Mouse (Mus musculus): ENCODE results near the gene Sp2. TPM values are rescaled to one million over a fixed set of nuclear protein-coding genes. Genes with fewer than 3 reads are reported as not detected.

The Sp2 gene
- 26.9 and 29.4 TPM in 2 replicates for polyA plus RNA-seq (2014; fragmentation: Nextera tagmentation; extraction: Ambion mirVana)

DNA sequence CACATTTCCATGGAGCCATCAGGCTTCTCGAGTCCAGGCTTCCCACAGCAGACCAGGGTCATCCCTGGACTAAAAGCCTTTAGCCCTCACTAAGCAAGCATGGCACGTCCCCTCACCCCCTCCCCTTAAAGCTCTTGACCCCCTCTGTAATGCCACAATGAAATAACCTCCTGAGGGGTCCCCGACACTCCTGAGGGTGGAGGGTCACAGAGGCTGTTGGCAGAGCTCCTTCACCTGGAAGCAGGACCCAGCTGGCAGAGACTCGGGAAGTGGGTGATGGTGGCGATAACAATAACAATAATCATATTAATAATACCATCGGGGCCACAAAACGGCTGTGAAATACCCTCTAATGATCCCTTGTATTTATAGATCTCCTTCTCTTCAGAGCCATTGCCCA is at the start of gene Sp2:
Gene Sp2, minus strand, starts transcription at position 101 of the 400 bp plus-strand sequence.
- Histone ChIP-seq H3K4me1 (ENCODE audit: control insufficient read depth, insufficient read depth, low read length) (peaks cover 7% of the 10 kb centered on the region; the same call in 1 of the 2 replicates), H3K27me3 (ENCODE audit: control insufficient read depth, insufficient read depth, low read length) (0 out of 2 replicates have a peak, but pooled peaks cover 5% of the 10 kb centered on the region), H3K4me3 (ENCODE audit: low read depth, low read length) (no peak within 1 kb of the TSS), H3K9ac (ENCODE audit: low read length) (no peak within 1 kb of the TSS; the same call in 1 of the 2 replicates), H3K9me3 (ENCODE audit: control insufficient read depth, low read length) (no peaks in the 10 kb centered on the region), H3K36me3 (ENCODE audit: control insufficient read depth, insufficient read depth, low read length) (no peaks in the 10 kb centered on the region), H3K4me2 (ENCODE audit: low read depth) (no peak within 1 kb of the TSS), H3K27ac (ENCODE audit: low read depth, low read length) (no peak within 1 kb of the TSS)
- no peak for ATAC-seq (ENCODE audit: insufficient read depth, low FRiP score, low TSS enrichment)
- DNase-seq (ENCODE audit: low spot score) = no peak
- WGBS = 55% methylated on average over 7 of the region's 7 CpGs

DNA sequence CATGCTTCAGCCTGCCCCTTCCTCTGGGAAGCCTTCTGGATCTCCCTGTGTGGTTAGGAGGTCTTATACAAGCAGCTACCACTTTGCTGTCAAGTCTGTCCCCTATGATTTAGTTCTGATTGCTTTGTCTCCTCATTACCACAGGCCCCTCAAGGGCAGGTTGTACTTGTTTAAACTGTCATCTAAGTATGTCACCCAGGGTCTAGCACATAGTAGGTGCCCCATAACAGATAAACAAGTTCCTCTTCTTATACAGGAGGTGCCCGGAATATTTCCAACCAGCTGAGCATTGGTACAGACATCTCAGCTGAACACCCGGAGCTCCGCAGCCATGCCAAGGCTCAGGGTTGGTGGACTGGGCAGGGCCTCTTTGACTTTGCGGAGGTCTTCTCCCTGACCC is 49.7 kb upstream of the Sp2 start:
- no peak overlapping the region for H3K4me2 ChIP-seq (ENCODE audit: low read depth)
- DNase-seq (ENCODE audit: low spot score) = no peak
- H3K9ac ChIP-seq (ENCODE audit: low read length) = no peak overlapping the region
- peaks cover 2% of the 10 kb centered on the region; the same call in 1 of the 2 replicates for H3K36me3 ChIP-seq (ENCODE audit: control insufficient read depth, insufficient read depth, low read length)
- H3K27me3 ChIP-seq (ENCODE audit: control insufficient read depth, insufficient read depth, low read length) = no peaks in the 10 kb centered on the region
- no peak overlapping the region for H3K4me3 ChIP-seq (ENCODE audit: low read depth, low read length)
- no peaks in the 10 kb centered on the region for H3K9me3 ChIP-seq (ENCODE audit: control insufficient read depth, low read length)
- H3K4me1 ChIP-seq (ENCODE audit: control insufficient read depth, insufficient read depth, low read length) = peaks cover 5% of the 10 kb centered on the region; the same call in 1 of the 2 replicates
- 89% methylated on average over 4 of the region's 4 CpGs for WGBS
- no peak for ATAC-seq (ENCODE audit: insufficient read depth, low FRiP score, low TSS enrichment)
- H3K27ac ChIP-seq (ENCODE audit: low read depth, low read length) = no peak overlapping the region

DNA sequence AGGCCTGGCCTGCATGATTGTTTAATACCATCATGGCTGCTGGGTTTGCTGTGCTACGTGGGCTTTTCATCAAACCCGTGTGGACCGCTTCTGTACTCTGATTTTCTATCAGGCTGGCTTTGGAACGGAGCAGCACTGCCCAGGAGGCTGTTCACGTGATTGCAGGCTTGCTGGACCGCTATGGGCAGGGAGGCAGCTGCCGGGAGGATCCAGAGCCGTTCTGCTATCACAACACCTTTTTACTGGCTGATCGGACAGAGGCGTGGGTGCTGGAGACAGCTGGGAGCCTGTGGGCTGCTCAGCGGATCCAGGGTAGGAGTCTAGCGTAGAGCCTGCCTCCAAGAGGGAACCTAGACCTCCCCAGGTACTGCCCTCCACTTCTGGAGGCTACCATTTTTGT is 49.2 kb upstream of the Sp2 start:
- Histone ChIP-seq H3K4me1 (ENCODE audit: control insufficient read depth, insufficient read depth, low read length) (peaks cover 5% of the 10 kb centered on the region; the same call in 1 of the 2 replicates), H3K4me2 (ENCODE audit: low read depth) (no peak overlapping the region), H3K9me3 (ENCODE audit: control insufficient read depth, low read length) (no peaks in the 10 kb centered on the region), H3K27ac (ENCODE audit: low read depth, low read length) (no peak overlapping the region), H3K9ac (ENCODE audit: low read length) (no peak overlapping the region), H3K27me3 (ENCODE audit: control insufficient read depth, insufficient read depth, low read length) (no peaks in the 10 kb centered on the region), H3K36me3 (ENCODE audit: control insufficient read depth, insufficient read depth, low read length) (peaks cover 2% of the 10 kb centered on the region; the same call in 1 of the 2 replicates), H3K4me3 (ENCODE audit: low read depth, low read length) (no peak overlapping the region)
- DNase-seq (ENCODE audit: low spot score) (no peak), ATAC-seq (ENCODE audit: insufficient read depth, low FRiP score, low TSS enrichment) (no peak)
- 82% methylated on average over 12 of the region's 12 CpGs for WGBS

DNA sequence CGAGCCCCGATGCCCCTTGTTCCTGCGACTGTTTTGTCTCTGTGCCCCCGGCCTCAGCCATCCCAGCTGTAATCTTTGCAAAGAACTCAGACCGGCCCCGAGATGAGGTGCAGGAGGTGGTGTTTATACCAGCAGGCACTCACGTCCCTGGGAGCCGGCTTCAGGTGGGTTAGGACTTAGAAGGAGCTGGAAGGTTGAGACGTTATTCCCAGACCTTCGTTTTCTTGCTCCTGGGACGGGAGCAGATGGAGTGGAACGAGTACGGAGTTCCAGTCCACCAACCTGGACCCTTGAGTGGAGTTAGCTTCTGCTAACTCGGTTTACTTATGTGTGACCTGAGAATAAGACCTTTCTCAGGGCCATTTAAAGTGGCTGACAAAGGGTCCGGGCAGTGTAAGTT is 47.7 kb upstream of the Sp2 start:
- Histone ChIP-seq H3K4me2 (ENCODE audit: low read depth) (peak overlapping the region; percentile 52), H3K27me3 (ENCODE audit: control insufficient read depth, insufficient read depth, low read length) (no peaks in the 10 kb centered on the region), H3K9ac (ENCODE audit: low read length) (peak overlapping the region; percentile 67), H3K27ac (ENCODE audit: low read depth, low read length) (no peak overlapping the region), H3K4me3 (ENCODE audit: low read depth, low read length) (peak overlapping the region; percentile 52), H3K36me3 (ENCODE audit: control insufficient read depth, insufficient read depth, low read length) (peaks cover 2% of the 10 kb centered on the region; the same call in 1 of the 2 replicates), H3K4me1 (ENCODE audit: control insufficient read depth, insufficient read depth, low read length) (peaks cover 8% of the 10 kb centered on the region), H3K9me3 (ENCODE audit: control insufficient read depth, low read length) (no peaks in the 10 kb centered on the region)
- DNase-seq (ENCODE audit: low spot score) = no peak
- WGBS = 20% methylated on average over 15 of the region's 15 CpGs
- ATAC-seq (ENCODE audit: insufficient read depth, low FRiP score, low TSS enrichment) = no peak

- no peaks in the 10 kb centered on the region for H3K9me3 ChIP-seq (ENCODE audit: control insufficient read depth, low read length)
- peak; percentile 89 for DNase-seq (ENCODE audit: low spot score)
- H3K9ac ChIP-seq (ENCODE audit: low read length) = peak within 1 kb of the TSS; percentile 67
- peak within 1 kb of the TSS; percentile 52 for H3K4me3 ChIP-seq (ENCODE audit: low read depth, low read length)
- no peaks in the 10 kb centered on the region for H3K27me3 ChIP-seq (ENCODE audit: control insufficient read depth, insufficient read depth, low read length)
- no peak within 1 kb of the TSS for H3K27ac ChIP-seq (ENCODE audit: low read depth, low read length)
- H3K4me1 ChIP-seq (ENCODE audit: control insufficient read depth, insufficient read depth, low read length) = peaks cover 8% of the 10 kb centered on the region
- 3% methylated on average over 25 of the region's 25 CpGs for WGBS
- peaks cover 2% of the 10 kb centered on the region; the same call in 1 of the 2 replicates for H3K36me3 ChIP-seq (ENCODE audit: control insufficient read depth, insufficient read depth, low read length)
- peak; percentile 55 for ATAC-seq (ENCODE audit: insufficient read depth, low FRiP score, low TSS enrichment)
- H3K4me2 ChIP-seq (ENCODE audit: low read depth) = peak within 1 kb of the TSS; percentile 52
Measured at GRCm38 (mm10) chr11:97029686-97030417, 47.1 kb upstream of the Sp2 start, which contains the start of gene Scrn2. Scrn2 (plus strand) TSS chr11:97029938.

- H3K9me3 ChIP-seq (ENCODE audit: control insufficient read depth, low read length) = no peaks in the 10 kb centered on the region
- H3K9ac ChIP-seq (ENCODE audit: low read length) = peak overlapping the region; percentile 57; the same call in 1 of the 2 replicates
- under 1% methylated on average over 17 of the region's 17 CpGs for WGBS
- H3K27ac ChIP-seq (ENCODE audit: low read depth, low read length) = 0 out of 2 replicates have a peak overlapping the region, but pooled peaks have one; percentile 27
- no peaks in the 10 kb centered on the region for H3K36me3 ChIP-seq (ENCODE audit: control insufficient read depth, insufficient read depth, low read length)
- peaks cover 17% of the 10 kb centered on the region for H3K4me1 ChIP-seq (ENCODE audit: control insufficient read depth, insufficient read depth, low read length)
- peak overlapping the region; percentile 55 for H3K4me2 ChIP-seq (ENCODE audit: low read depth)
- peak; percentile 30; the same call in 1 of the 2 replicates for ATAC-seq (ENCODE audit: insufficient read depth, low FRiP score, low TSS enrichment)
- H3K27me3 ChIP-seq (ENCODE audit: control insufficient read depth, insufficient read depth, low read length) = peaks cover 30% of the 10 kb centered on the region
- peak; percentile 91 for DNase-seq (ENCODE audit: low spot score)
- peak overlapping the region; percentile 23 for H3K4me3 ChIP-seq (ENCODE audit: low read depth, low read length)
Measured at GRCm38 (mm10) chr11:97025721-97026344, 43.1 kb upstream of the Sp2 start.

DNA sequence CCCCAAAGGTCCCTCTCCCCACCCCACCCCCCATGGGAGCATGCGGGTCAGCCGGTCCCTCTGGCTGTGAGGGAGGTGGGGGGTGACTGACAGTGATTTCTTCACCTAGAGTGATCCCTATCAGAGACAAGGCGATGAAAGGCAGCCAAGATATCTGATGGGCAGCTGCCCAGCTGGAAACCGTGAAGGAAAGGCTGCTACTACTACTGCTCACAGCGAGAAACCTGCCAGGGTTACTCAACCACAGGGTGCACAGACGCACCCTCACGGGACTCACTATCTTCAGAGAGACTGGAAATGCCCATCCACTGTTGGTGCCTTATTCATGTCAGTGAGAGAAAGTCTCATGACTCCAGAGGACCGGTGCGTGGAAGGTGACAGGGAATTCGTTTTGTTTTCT is 42.2 kb upstream of the Sp2 start:
- H3K27ac ChIP-seq (ENCODE audit: low read depth, low read length) = no peak overlapping the region
- ATAC-seq (ENCODE audit: insufficient read depth, low FRiP score, low TSS enrichment) = no peak

DNA sequence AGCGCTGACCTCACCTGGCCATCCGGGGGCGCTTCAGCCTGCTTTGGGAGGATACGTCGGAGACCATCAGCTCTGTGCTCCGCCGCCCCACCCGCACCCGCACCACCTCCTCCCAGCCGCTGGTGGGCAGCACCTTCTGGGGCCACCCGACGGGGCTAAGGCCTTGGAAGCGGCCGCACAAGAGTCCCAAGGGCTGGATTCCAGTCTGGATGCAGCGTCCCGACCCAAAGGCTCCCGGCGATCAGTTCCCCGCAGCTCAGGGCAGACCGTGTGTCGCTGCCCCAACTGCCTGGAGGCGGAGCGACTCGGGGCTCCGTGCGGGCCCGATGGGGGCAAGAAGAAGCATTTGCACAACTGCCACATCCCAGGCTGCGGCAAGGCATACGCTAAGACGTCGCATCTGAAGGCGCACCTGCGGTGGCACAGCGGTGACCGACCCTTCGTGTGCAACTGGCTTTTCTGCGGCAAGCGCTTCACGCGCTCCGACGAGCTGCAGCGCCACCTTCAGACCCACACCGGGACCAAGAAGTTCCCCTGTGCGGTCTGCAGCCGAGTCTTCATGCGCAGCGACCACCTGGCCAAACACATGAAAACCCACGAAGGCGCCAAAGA is 39.2 kb upstream of the Sp2 start:
- peak overlapping the region; percentile 45 for H3K4me3 ChIP-seq (ENCODE audit: low read depth, low read length)
- H3K4me2 ChIP-seq (ENCODE audit: low read depth) = peak overlapping the region; percentile 83
- H3K4me1 ChIP-seq (ENCODE audit: control insufficient read depth, insufficient read depth, low read length) = peaks cover 12% of the 10 kb centered on the region
- H3K27me3 ChIP-seq (ENCODE audit: control insufficient read depth, insufficient read depth, low read length) = peaks cover 66% of the 10 kb centered on the region
- no peaks in the 10 kb centered on the region for H3K9me3 ChIP-seq (ENCODE audit: control insufficient read depth, low read length)
- H3K36me3 ChIP-seq (ENCODE audit: control insufficient read depth, insufficient read depth, low read length) = no peaks in the 10 kb centered on the region
- DNase-seq (ENCODE audit: low spot score) (peak; percentile 82), ATAC-seq (ENCODE audit: insufficient read depth, low FRiP score, low TSS enrichment) (peak; percentile 45)
- under 1% methylated on average over 49 of the region's 50 CpGs for WGBS
- peak overlapping the region; percentile 59 for H3K9ac ChIP-seq (ENCODE audit: low read length)
- no peak overlapping the region for H3K27ac ChIP-seq (ENCODE audit: low read depth, low read length)

More for the DNA sequence above, 42.2 kb upstream of the Sp2 start:
- no peaks in the 10 kb centered on the region for H3K9me3 ChIP-seq (ENCODE audit: control insufficient read depth, low read length)
- no peaks in the 10 kb centered on the region for H3K36me3 ChIP-seq (ENCODE audit: control insufficient read depth, insufficient read depth, low read length)
- H3K4me2 ChIP-seq (ENCODE audit: low read depth) = no peak overlapping the region
- WGBS = 17% methylated on average over 10 of the region's 10 CpGs
- H3K9ac ChIP-seq (ENCODE audit: low read length) = no peak overlapping the region
- peaks cover 38% of the 10 kb centered on the region for H3K27me3 ChIP-seq (ENCODE audit: control insufficient read depth, insufficient read depth, low read length)
- DNase-seq (ENCODE audit: low spot score) = no peak
- H3K4me3 ChIP-seq (ENCODE audit: low read depth, low read length) = no peak overlapping the region
- peaks cover 12% of the 10 kb centered on the region for H3K4me1 ChIP-seq (ENCODE audit: control insufficient read depth, insufficient read depth, low read length)
